Mouse (Mus musculus): ENCODE measurements around the gene Pcgf3. TPM values are rescaled to one million over a fixed set of nuclear protein-coding genes. Genes with fewer than 3 reads are reported as not detected.

The Pcgf3 gene
- polyA plus RNA-seq, 1 experiment from 2014 or later: 33.9 TPM

Other genes with a start within 250 kb of the Pcgf3 start
- 47.6 and 50.5 TPM in 2 replicates for gene Dr1, start 192.3 kb upstream of the Pcgf3 start, polyA plus RNA-seq (2014; fragmentation: Nextera tagmentation; extraction: Ambion mirVana)
- 2.9 and 3.3 TPM in 2 replicates for gene Pigg, start 148.6 kb upstream of the Pcgf3 start, polyA plus RNA-seq (2014; fragmentation: Nextera tagmentation; extraction: Ambion mirVana)
- 4.7 and 5.7 TPM in 2 replicates for gene Gm42517, start 93.3 kb upstream of the Pcgf3 start, polyA plus RNA-seq (2014; fragmentation: Nextera tagmentation; extraction: Ambion mirVana)
- not detected in 2 replicates for gene Pde6b, start 72.8 kb upstream of the Pcgf3 start, polyA plus RNA-seq (2014; fragmentation: Nextera tagmentation; extraction: Ambion mirVana)
- gene Atp5k, start 26.8 kb upstream of the Pcgf3 start, polyA plus RNA-seq (2014; fragmentation: Nextera tagmentation; extraction: Ambion mirVana): 390 and 448 TPM in 2 replicates
- 0.14 TPM in 1 of 2 replicates, not detected in the other for gene Mfsd7a, start 12.3 kb upstream of the Pcgf3 start, polyA plus RNA-seq (2014; fragmentation: Nextera tagmentation; extraction: Ambion mirVana)
- gene Cplx1, start 88.8 kb downstream of the Pcgf3 start, polyA plus RNA-seq (2014; fragmentation: Nextera tagmentation; extraction: Ambion mirVana): 205 and 253 TPM in 2 replicates
- gene Gak, start 168.5 kb downstream of the Pcgf3 start, polyA plus RNA-seq (2014; fragmentation: Nextera tagmentation; extraction: Ambion mirVana): 42.4 and 49.9 TPM in 2 replicates
- gene Tmem175, start 168.5 kb downstream of the Pcgf3 start, polyA plus RNA-seq (2014; fragmentation: Nextera tagmentation; extraction: Ambion mirVana): 29.4 and 30.8 TPM in 2 replicates
- 11.7 and 12.2 TPM in 2 replicates for gene Idua, start 199.1 kb downstream of the Pcgf3 start, polyA plus RNA-seq (2014; fragmentation: Nextera tagmentation; extraction: Ambion mirVana)
- 25.5 and 28.7 TPM in 2 replicates for gene Dgkq, start 208.4 kb downstream of the Pcgf3 start, polyA plus RNA-seq (2014; fragmentation: Nextera tagmentation; extraction: Ambion mirVana)
- 2.6 and 3.3 TPM in 2 replicates for gene Slc26a1, start 214.3 kb downstream of the Pcgf3 start, polyA plus RNA-seq (2014; fragmentation: Nextera tagmentation; extraction: Ambion mirVana)
- 6.5 and 7.0 TPM in 2 replicates for gene Fgfrl1, start 231.2 kb downstream of the Pcgf3 start, polyA plus RNA-seq (2014; fragmentation: Nextera tagmentation; extraction: Ambion mirVana)